Mouse (Mus musculus) bone marrow, adult 2 months (tissue): Measurements from ENCODE around the gene Fto. TPM values are rescaled to one million over a fixed set of nuclear protein-coding genes. Genes with fewer than 3 reads are reported as not detected.

Experiments
- H3K27ac ChIP-seq: fragments of 200-500 bp; 2 replicates; pipeline ENCODE4 v1.5.1; 2012; ENCODE audit warnings: low read depth, mild to moderate bottlenecking, control low read depth, inconsistent platforms, low read length; ENCODE audit not compliant: control insufficient read depth, poor library complexity, insufficient read depth
- H3K4me1 ChIP-seq: fragments of 200-500 bp; 2 replicates; pipeline ENCODE4 v1.6.1; 2011; ENCODE audit warnings: low read length; ENCODE audit not compliant: control insufficient read depth, insufficient read depth
- H3K4me3 ChIP-seq: fragments of 200-500 bp; replicated peaks from 2 replicates; pipeline ENCODE3; 2011; ENCODE audit warnings: mild to moderate bottlenecking, low read depth, low read length, control low read depth; ENCODE audit not compliant: control insufficient read depth
- CTCF ChIP-seq: fragments of 200-500 bp; IDR thresholded peaks from 2 replicates; pipeline ENCODE4 v1.5.1; 2011; ENCODE audit warnings: low read length, control low read depth; ENCODE audit not compliant: control insufficient read depth, insufficient read depth
- POLR2A ChIP-seq: fragments of 200-500 bp; IDR thresholded peaks from 2 replicates; pipeline ENCODE4 v1.6.1; 2011; ENCODE audit warnings: low read depth, mild to moderate bottlenecking, control low read depth, low read length, borderline replicate concordance; ENCODE audit not compliant: control insufficient read depth
- WGBS: fragments of 180-500 bp; shearing (Covaris S2); methylation state at CpG from one replicate; pipeline ENCODE4 v1.1.7; 2018; 5-methylcytosine and 5-hydroxymethylcytosine counted together
- polyA plus RNA-seq: library from polyadenylated mRNA; stranded (reverse); fragments of >200 nt; gene quantifications from 2 replicates; pipeline ENCODE4 v1.2.4, GENCODE M21; 2011; ENCODE audit warnings: low replicate concordance; ENCODE audit not compliant: missing spikeins, insufficient read depth, insufficient read length

Gene Fto
- polyA plus RNA-seq, 1 experiment = 11.4 TPM

GRCm38 (mm10) chr8:91711202-91711601, 397.9 kb downstream of the Fto start:
- no peak for TF ChIP-seq POLR2A
- TF ChIP-seq CTCF = no peak
- H3K27ac ChIP-seq = no peak overlapping the region
- 62% methylated on average over 6 of the region's 6 CpGs for WGBS
- no peaks in the 10 kb centered on the region for H3K4me1 ChIP-seq
- no peak overlapping the region for H3K4me3 ChIP-seq

- Histone ChIP-seq H3K4me3 (no peak overlapping the region), H3K4me1 (no peaks in the 10 kb centered on the region), H3K27ac (no peak overlapping the region)
- TF ChIP-seq POLR2A (no peak), CTCF (no peak)
- 34% methylated on average over 6 of the region's 6 CpGs for WGBS
These were observed 398.8 kb downstream of the Fto start for GRCm38 (mm10) chr8:91711981-91712598.

GRCm38 (mm10) chr8:91712731-91713569, 399.6 kb downstream of the Fto start:
- no peak for TF ChIP-seq CTCF
- TF ChIP-seq POLR2A = no peak
- 8% methylated on average over 31 of the region's 31 CpGs for WGBS
- no peak overlapping the region for H3K4me3 ChIP-seq

GRCm38 (mm10) chr8:91713677-91714312, 400.5 kb downstream of the Fto start:
- no peak overlapping the region for H3K4me3 ChIP-seq
- no peaks in the 10 kb centered on the region for H3K4me1 ChIP-seq
- TF ChIP-seq CTCF = no peak
- no peak for TF ChIP-seq POLR2A
- 17% methylated on average over 12 of the region's 12 CpGs for WGBS
- H3K27ac ChIP-seq = no peak overlapping the region

More at GRCm38 (mm10) chr8:91712731-91713569, 399.6 kb downstream of the Fto start:
- H3K27ac ChIP-seq = no peak overlapping the region
- H3K4me1 ChIP-seq = no peaks in the 10 kb centered on the region

- no peak for TF ChIP-seq CTCF
- no peak for TF ChIP-seq POLR2A
- Histone ChIP-seq H3K4me3 (no peak overlapping the region), H3K4me1 (no peaks in the 10 kb centered on the region), H3K27ac (no peak overlapping the region)
- 81% methylated on average over 7 of the region's 7 CpGs for WGBS
These were observed 401.4 kb downstream of the Fto start for GRCm38 (mm10) chr8:91714733-91715132.

- H3K27ac ChIP-seq = no peak overlapping the region
- TF ChIP-seq POLR2A = no peak
- TF ChIP-seq CTCF = no peak
- no peaks in the 10 kb centered on the region for H3K4me1 ChIP-seq
- WGBS = 61% methylated on average over 8 of the region's 8 CpGs
- H3K4me3 ChIP-seq = no peak overlapping the region
These were observed 402.2 kb downstream of the Fto start for GRCm38 (mm10) chr8:91715387-91716085.

Other genes starting within 250 kb of the Fto start
- gene Rbl2, start 243.5 kb upstream of the Fto start, polyA plus RNA-seq = 8.2 and 17.0 TPM in 2 replicates
- 4.8 and 6.9 TPM in 2 replicates for gene Aktip, start 113.5 kb upstream of the Fto start, polyA plus RNA-seq
- 1.1 and 3.7 TPM in 2 replicates for gene Rpgrip1l, start 263 bp upstream of the Fto start, polyA plus RNA-seq